Mouse (Mus musculus) hindbrain, embryonic 16.5 days (tissue): ENCODE data around the gene Ppp2r1b. TPM values are rescaled to one million over a fixed set of nuclear protein-coding genes. Genes with fewer than 3 reads are reported as not detected.
A peak's percentile ranks its signal among the peaks of the same experiment; 100 is the strongest.
"Not testable (repeated sequence)": the region's sequence is repeated elsewhere in the genome, so short reads cannot be mapped to it uniquely, and the experiment has no call there.

Experiments used
- ATAC-seq: fragments of 200-750 bp; cut with Nextera tagmentation; 2 replicates; pipeline ENCODE4 v1.8.0; 2017; ENCODE audit warnings: moderate TSS enrichment, moderate library complexity
- H3K27ac ChIP-seq: fragments of 300-500 bp; sonication (generic); 2 replicates; pipeline ENCODE4 v1.5.1; 2014; ENCODE audit warnings: low read depth, mild to moderate bottlenecking, control low read depth, low read length, moderate library complexity
- H3K27me3 ChIP-seq: fragments of 300-500 bp; sonication (generic); replicated peaks from 2 replicates; pipeline ENCODE4 v1.6.1; 2014; ENCODE audit warnings: low read length; ENCODE audit not compliant: control insufficient read depth, insufficient read depth
- H3K36me3 ChIP-seq: fragments of 300-500 bp; sonication (generic); 2 replicates; pipeline ENCODE4 v1.6.1; 2014; ENCODE audit warnings: mild to moderate bottlenecking, low read length, moderate library complexity, mixed read lengths; ENCODE audit not compliant: control insufficient read depth, insufficient read depth
- H3K4me1 ChIP-seq: fragments of 300-500 bp; sonication (generic); 2 replicates; pipeline ENCODE4 v1.6.1; 2014; ENCODE audit warnings: low read depth, low read length; ENCODE audit not compliant: control insufficient read depth, insufficient read depth
- H3K4me2 ChIP-seq: fragments of 300-500 bp; sonication (generic); 2 replicates; pipeline ENCODE4 v1.6.1; 2014; ENCODE audit warnings: mild to moderate bottlenecking, low read length, control low read depth, moderate library complexity
- H3K4me3 ChIP-seq: fragments of 300-500 bp; sonication (generic); 2 replicates; pipeline ENCODE4 v1.5.1; 2014; ENCODE audit warnings: mild to moderate bottlenecking, low read length, control low read depth, moderate library complexity
- H3K9ac ChIP-seq: fragments of 300-500 bp; sonication (generic); 2 replicates; pipeline ENCODE4 v1.6.1; 2014; ENCODE audit warnings: low read depth, mild to moderate bottlenecking, control low read depth, low read length, moderate library complexity
- H3K9me3 ChIP-seq: fragments of 300-500 bp; sonication (generic); 2 replicates; pipeline ENCODE4 v1.6.1; 2014; ENCODE audit warnings: mild to moderate bottlenecking, low read length, moderate library complexity; ENCODE audit not compliant: control insufficient read depth
- WGBS: fragments of 180-500 bp; shearing (Covaris S2); extraction: QIAGEN DNeasy Blood & Tissue Kit; methylation state at CpG from one replicate; pipeline ENCODE4 v1.1.7; 2014; 5-methylcytosine and 5-hydroxymethylcytosine counted together
- polyA plus RNA-seq: library from polyadenylated mRNA; unstranded; fragments of >200 nt; fragmentation: Nextera tagmentation; extraction: Ambion mirVana; gene quantifications from 2 replicates; pipeline ENCODE4 v1.2.1, GENCODE M21; 2015

Gene Ppp2r1b
- polyA plus RNA-seq, 1 experiment from 2014 or later, result 41.1 TPM

GRCm38 (mm10) chr9:50832582-50832981 lies 12.5 kb upstream of the Ppp2r1b start:
- not testable (repeated sequence) for H3K27ac ChIP-seq, H3K4me2 ChIP-seq, H3K27me3 ChIP-seq, H3K4me1 ChIP-seq, H3K4me3 ChIP-seq, H3K36me3 ChIP-seq, H3K9me3 ChIP-seq, H3K9ac ChIP-seq, ATAC-seq
- 91% methylated on average over 2 of the region's 2 CpGs for WGBS

- peaks cover 9% of the 10 kb centered on the region for H3K36me3 ChIP-seq
- no peak overlapping the region for H3K4me2 ChIP-seq
- H3K9me3 ChIP-seq, result no peaks in the 10 kb centered on the region
- H3K4me1 ChIP-seq, result no peaks in the 10 kb centered on the region
- ATAC-seq, result no peak
- no peak overlapping the region for H3K4me3 ChIP-seq
- no peak overlapping the region for H3K27ac ChIP-seq
- WGBS, result 82% methylated on average over 8 of the region's 8 CpGs
- H3K9ac ChIP-seq, result no peak overlapping the region
- no peaks in the 10 kb centered on the region for H3K27me3 ChIP-seq
Measured at GRCm38 (mm10) chr9:50833786-50834185, 11.3 kb upstream of the Ppp2r1b start.

- 90% methylated on average over 10 of the region's 10 CpGs for WGBS
- no peak overlapping the region for H3K27ac ChIP-seq
- H3K9me3 ChIP-seq, result no peaks in the 10 kb centered on the region
Measured at GRCm38 (mm10) chr9:50835068-50835705, 9.9 kb upstream of the Ppp2r1b start.

GRCm38 (mm10) chr9:50836097-50836496 lies 9.0 kb upstream of the Ppp2r1b start:
- Histone ChIP-seq H3K27ac (no peak overlapping the region), H3K27me3 (no peaks in the 10 kb centered on the region), H3K4me2 (no peak overlapping the region), H3K4me1 (no peaks in the 10 kb centered on the region; the same call in 1 of the 2 replicates), H3K4me3 (no peak overlapping the region), H3K9me3 (no peaks in the 10 kb centered on the region), H3K9ac (no peak overlapping the region), H3K36me3 (peaks cover 7% of the 10 kb centered on the region)
- no peak for ATAC-seq
- WGBS, result 82% methylated on average over 4 of the region's 4 CpGs

More at GRCm38 (mm10) chr9:50835068-50835705, 9.9 kb upstream of the Ppp2r1b start:
- Histone ChIP-seq H3K4me1 (no peaks in the 10 kb centered on the region), H3K36me3 (peaks cover 7% of the 10 kb centered on the region), H3K4me3 (no peak overlapping the region), H3K4me2 (no peak overlapping the region), H3K27me3 (no peaks in the 10 kb centered on the region), H3K9ac (no peak overlapping the region)
- ATAC-seq, result no peak

GRCm38 (mm10) chr9:50841079-50841789 lies 3.9 kb upstream of the Ppp2r1b start:
- no peak for ATAC-seq
- H3K9ac ChIP-seq, result no peak overlapping the region
- 85% methylated on average over 13 of the region's 13 CpGs for WGBS
- no peaks in the 10 kb centered on the region; the same call in 1 of the 2 replicates for H3K4me1 ChIP-seq
- H3K9me3 ChIP-seq, result no peaks in the 10 kb centered on the region
- H3K4me3 ChIP-seq, result no peak overlapping the region
- no peak overlapping the region for H3K27ac ChIP-seq
- H3K4me2 ChIP-seq, result no peak overlapping the region
- H3K36me3 ChIP-seq, result no peaks in the 10 kb centered on the region; the same call in 1 of the 2 replicates
- H3K27me3 ChIP-seq, result no peaks in the 10 kb centered on the region

GRCm38 (mm10) chr9:50845547-50845946 lies 446 bp downstream of the Ppp2r1b start:
- H3K27ac ChIP-seq, result no peak overlapping the region
- ATAC-seq, result no peak
- H3K27me3 ChIP-seq, result no peaks in the 10 kb centered on the region
- H3K9ac ChIP-seq, result no peak overlapping the region
- no peaks in the 10 kb centered on the region; the same call in 1 of the 2 replicates for H3K36me3 ChIP-seq
- H3K4me2 ChIP-seq, result no peak overlapping the region
- peaks cover 3% of the 10 kb centered on the region for H3K4me1 ChIP-seq
- WGBS, result 62% methylated on average over 9 of the region's 9 CpGs
- H3K9me3 ChIP-seq, result no peaks in the 10 kb centered on the region
- H3K4me3 ChIP-seq, result no peak overlapping the region

- Histone ChIP-seq H3K9ac (no peak overlapping the region), H3K4me3 (no peak overlapping the region), H3K36me3 (no peaks in the 10 kb centered on the region), H3K27ac (no peak overlapping the region), H3K4me2 (no peak overlapping the region), H3K9me3 (no peaks in the 10 kb centered on the region), H3K27me3 (no peaks in the 10 kb centered on the region), H3K4me1 (peaks cover 3% of the 10 kb centered on the region; the same call in 1 of the 2 replicates)
- ATAC-seq, result no peak
- WGBS, result 95% methylated on average over 6 of the region's 6 CpGs
Measured at GRCm38 (mm10) chr9:50847133-50847532, 2.0 kb downstream of the Ppp2r1b start.

- Histone ChIP-seq H3K4me2 (no peak overlapping the region), H3K4me1 (peaks cover 3% of the 10 kb centered on the region; the same call in 1 of the 2 replicates), H3K36me3 (no peaks in the 10 kb centered on the region), H3K9ac (no peak overlapping the region), H3K4me3 (no peak overlapping the region), H3K9me3 (no peaks in the 10 kb centered on the region), H3K27ac (no peak overlapping the region), H3K27me3 (no peaks in the 10 kb centered on the region)
- ATAC-seq, result no peak
- 66% methylated on average over 12 of the region's 12 CpGs for WGBS
Measured at GRCm38 (mm10) chr9:50847606-50848368, 2.7 kb downstream of the Ppp2r1b start.

- Histone ChIP-seq H3K4me1 (peaks cover 9% of the 10 kb centered on the region), H3K9me3 (no peaks in the 10 kb centered on the region), H3K4me2 (no peak overlapping the region), H3K9ac (no peak overlapping the region), H3K4me3 (no peak overlapping the region), H3K27ac (no peak overlapping the region), H3K27me3 (no peaks in the 10 kb centered on the region), H3K36me3 (no peaks in the 10 kb centered on the region)
- WGBS, result 62% methylated on average over 5 of the region's 5 CpGs
- ATAC-seq, result peak; percentile 48; the same call in 1 of the 2 replicates
Measured at GRCm38 (mm10) chr9:50848821-50849220, 3.7 kb downstream of the Ppp2r1b start.
